Mouse (Mus musculus): ENCODE measurements around the gene Slc25a36.

The Slc25a36 gene

GRCm38 (mm10) chr9:97046240-97046639, 64.7 kb downstream of the Slc25a36 start:
- DNase-seq (ENCODE audit: low spot score in 2 of 2), result no peak

DNA sequence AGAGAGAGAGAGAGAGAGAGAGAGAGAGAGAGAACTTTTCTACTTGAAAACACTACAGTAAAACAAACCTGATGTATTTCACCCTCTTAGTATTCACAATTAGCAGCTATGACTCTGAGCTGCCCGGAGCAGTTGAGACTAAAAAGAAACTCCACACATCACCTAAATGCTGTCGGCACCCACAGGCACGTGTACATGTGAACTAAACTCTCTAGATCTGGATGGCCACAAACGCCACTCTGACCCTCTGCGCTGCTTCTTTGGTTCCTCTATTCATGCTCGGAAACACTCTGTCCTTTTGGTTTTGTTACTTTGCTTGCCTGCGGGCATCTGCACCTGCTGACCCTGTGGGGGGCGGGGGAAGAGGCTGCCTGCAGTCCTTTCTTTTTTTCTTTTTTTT, 69.3 kb downstream of the Slc25a36 start:
- no peak for DNase-seq (ENCODE audit: low spot score in 2 of 2)

DNA sequence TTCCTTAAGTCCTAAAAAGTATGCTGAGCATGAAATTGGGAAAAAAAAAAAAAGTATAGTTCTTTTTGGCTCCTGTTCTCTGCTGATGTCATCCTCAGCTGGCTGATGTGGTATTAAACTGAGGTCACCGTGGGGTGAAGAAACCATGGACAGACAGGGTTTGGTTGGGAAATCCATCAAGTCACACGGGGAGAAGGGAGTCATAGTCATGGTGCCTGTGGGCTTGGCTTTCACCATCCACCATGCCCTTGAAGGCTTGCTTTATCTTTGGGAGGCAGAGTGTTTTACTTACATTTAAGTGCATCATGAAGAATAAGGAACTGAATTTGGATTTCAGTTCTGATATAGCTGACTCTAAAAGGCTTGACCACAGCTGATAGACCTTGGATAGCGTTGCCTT, 72.9 kb downstream of the Slc25a36 start:
- DNase-seq (ENCODE audit: low spot score in 2 of 2), result no peak

- DNase-seq (ENCODE audit: low spot score in 2 of 2), result no peak
Observed at GRCm38 (mm10) chr9:97036656-97037055, 74.3 kb downstream of the Slc25a36 start.

DNA sequence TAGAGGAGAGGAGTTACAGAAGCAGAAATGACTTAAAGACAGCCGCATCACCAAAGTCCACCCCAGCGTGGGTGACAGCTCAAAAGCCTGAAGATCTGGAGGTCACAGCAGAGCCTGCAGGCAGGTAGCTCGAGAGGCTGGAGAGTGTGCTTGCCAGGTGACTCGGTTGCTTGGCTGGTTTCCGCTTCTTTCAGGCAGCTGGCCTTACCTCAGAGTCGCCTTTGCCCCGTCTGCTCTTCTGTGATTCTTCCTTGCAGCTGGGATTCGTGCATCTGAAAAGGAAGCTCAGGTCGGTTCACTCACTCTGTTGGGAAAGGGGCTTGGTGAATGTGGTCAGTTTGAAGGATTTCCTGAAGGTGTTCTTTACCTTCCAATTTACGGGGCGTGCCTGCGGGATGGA, 83.6 kb downstream of the Slc25a36 start:
- no peak for DNase-seq (ENCODE audit: low spot score in 2 of 2)

DNA sequence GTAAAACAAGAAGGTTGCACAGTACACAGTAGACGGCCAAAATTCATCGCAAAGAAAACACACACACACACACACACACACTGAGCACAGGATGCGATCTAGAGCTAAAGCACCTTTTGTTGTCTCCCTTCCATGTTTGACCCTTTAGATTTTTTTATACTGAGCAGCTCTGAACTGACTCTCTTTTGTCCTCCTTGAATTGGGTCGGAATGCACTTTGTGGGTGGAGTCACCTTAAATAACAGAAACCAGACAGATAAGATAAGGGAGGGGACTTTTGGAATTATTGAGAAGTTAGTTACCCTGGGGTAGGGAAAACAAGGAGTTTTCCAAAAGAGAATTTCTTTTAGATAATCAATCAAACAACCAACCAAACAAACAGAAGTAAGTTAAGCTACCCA, 85.0 kb downstream of the Slc25a36 start:
- DNase-seq (ENCODE audit: low spot score in 2 of 2), result no peak
